Mouse (Mus musculus) megakaryocyte, embryonic 14.5 days (primary cell): ENCODE results near the gene Trhr2.

ENCODE experiments used
- FLI1 ChIP-seq: IDR thresholded peaks from 2 replicates; pipeline ENCODE4 v1.6.1; 2012; ENCODE audit warnings: low read length, inconsistent platforms, mixed read lengths
- GATA1 ChIP-seq: IDR thresholded peaks from 3 replicates; pipeline ENCODE4 v1.6.1; 2012; ENCODE audit warnings: mixed read lengths, low read length, inconsistent platforms, borderline replicate concordance

DNA sequence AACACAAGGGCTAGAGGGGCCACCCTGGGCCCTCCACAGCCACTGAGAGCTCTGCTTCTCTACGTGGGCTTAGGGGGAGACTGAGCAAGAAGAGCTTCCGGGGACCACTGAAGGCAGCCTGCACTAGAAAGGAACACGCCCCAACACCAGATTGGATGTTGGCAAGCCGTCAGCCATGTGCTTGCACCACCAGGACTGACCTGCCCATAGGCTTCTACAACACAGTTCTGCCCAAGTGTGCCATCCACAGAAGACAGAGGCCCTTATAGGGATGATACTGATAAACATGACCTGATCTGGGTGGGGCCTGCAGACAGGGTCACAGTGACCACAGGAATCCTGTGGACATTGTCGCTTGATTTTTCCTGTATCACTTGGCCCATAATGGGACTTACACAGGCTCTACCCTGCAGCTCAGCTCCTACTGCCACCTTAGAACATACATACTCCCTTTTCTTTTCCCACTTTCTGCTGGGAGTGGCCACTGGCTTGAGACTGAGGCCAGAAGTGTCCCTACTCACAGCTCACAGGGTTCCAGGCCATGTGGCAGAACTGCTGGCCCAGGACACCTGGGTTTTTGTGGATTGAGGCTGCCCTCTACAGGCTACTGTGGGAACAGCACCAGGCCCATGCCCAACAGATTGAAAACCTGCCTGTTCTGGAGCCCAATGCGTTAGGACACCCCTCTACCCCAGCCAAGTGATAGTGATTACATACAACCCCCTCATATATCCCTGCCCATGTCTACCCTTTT is 27.6 kb downstream of the Trhr2 start:
- no peak for TF ChIP-seq FLI1
- no peak for TF ChIP-seq GATA1
